Mouse (Mus musculus) T-helper 2 cell (primary cell): ENCODE measurements around the gene Rpl36.

ENCODE experiments used
- in situ Hi-C: fragments of 300-600 bp; cut with MboI, MseI; formaldehyde crosslinking; loops from one replicate; pipeline ENCODE4 v1.15.1; 2025; ENCODE audit warnings: high pct_unique_total_duplicates

Rpl36 gene

GRCm38 (mm10) chr17:56647546-56647945 lies 34.3 kb downstream of the Rpl36 start:
- in situ Hi-C loops, result no loop called here

- in situ Hi-C loops, result no loop called here
Measured at GRCm38 (mm10) chr17:56651801-56652200, 38.6 kb downstream of the Rpl36 start.

GRCm38 (mm10) chr17:56654771-56655170 lies 41.6 kb downstream of the Rpl36 start:
- in situ Hi-C loops, result no loop called here

GRCm38 (mm10) chr17:56655311-56655710 lies 42.1 kb downstream of the Rpl36 start:
- in situ Hi-C loops, result no loop called here

- in situ Hi-C loops, result no loop called here
Measured at GRCm38 (mm10) chr17:56656171-56656570, 43.0 kb downstream of the Rpl36 start.

GRCm38 (mm10) chr17:56663659-56664058 lies 50.4 kb downstream of the Rpl36 start:
- in situ Hi-C loops, result no loop called here
